Mouse (Mus musculus) liver, adult 2 months (tissue): Measurements from ENCODE around the gene Ppox. TPM values are rescaled to one million over a fixed set of nuclear protein-coding genes. Genes with fewer than 3 reads are reported as not detected.

Source experiments
- DNase-seq: peaks from one replicate; pipeline ENCODE4 v3.0.0-alpha.2; 2011; ENCODE audit warnings: low read depth, low spot score; ENCODE audit errors: extremely low read depth
- H3K27ac ChIP-seq: fragments of 200-500 bp; replicated peaks from 2 replicates; pipeline ENCODE4 v1.5.1; 2012; ENCODE audit warnings: low read depth, mild to moderate bottlenecking, control low read depth, inconsistent platforms, low read length; ENCODE audit not compliant: insufficient read depth
- H3K27me3 ChIP-seq: fragments of 200-500 bp; 2 replicates; pipeline ENCODE4 v1.6.1; 2012; ENCODE audit warnings: mild to moderate bottlenecking, moderate library complexity, low read length, inconsistent platforms; ENCODE audit not compliant: control insufficient read depth, insufficient read depth
- H3K36me3 ChIP-seq: fragments of 200-500 bp; 2 replicates; pipeline ENCODE4 v1.6.1; 2012; ENCODE audit warnings: low read length, inconsistent platforms; ENCODE audit not compliant: control insufficient read depth, insufficient read depth
- H3K4me1 ChIP-seq: fragments of 200-500 bp; 2 replicates; pipeline ENCODE4 v1.6.1; 2011; ENCODE audit warnings: low read length; ENCODE audit not compliant: control insufficient read depth, insufficient read depth
- H3K4me3 ChIP-seq: fragments of 200-500 bp; 2 replicates; pipeline ENCODE4 v1.5.1; 2011; ENCODE audit warnings: low read depth, mild to moderate bottlenecking, control low read depth, low read length, moderate library complexity; ENCODE audit not compliant: insufficient read depth
- H3K79me2 ChIP-seq: fragments of 200-500 bp; 2 replicates; pipeline ENCODE4 v1.6.1; 2012; ENCODE audit warnings: inconsistent platforms, mild to moderate bottlenecking, low read length, moderate library complexity; ENCODE audit not compliant: control insufficient read depth, insufficient read depth
- H3K9ac ChIP-seq: fragments of 200-500 bp; 2 replicates; pipeline ENCODE4 v1.6.1; 2012; ENCODE audit warnings: low read depth, mild to moderate bottlenecking, control low read depth, inconsistent platforms, low read length
- CTCF ChIP-seq: fragments of 200-500 bp; IDR thresholded peaks from 2 replicates; pipeline ENCODE4 v1.5.1; 2011; ENCODE audit warnings: low read depth, low read length, control low read depth
- POLR2A ChIP-seq: fragments of 200-500 bp; IDR thresholded peaks from 2 replicates; pipeline ENCODE4 v1.6.1; 2011; ENCODE audit warnings: low read length, control low read depth; ENCODE audit not compliant: insufficient read depth; ENCODE audit errors: extremely low read depth
- WGBS: fragments of 180-500 bp; shearing (Covaris S2); methylation state at CpG from one replicate; pipeline ENCODE4 v1.1.7; 2018; 5-methylcytosine and 5-hydroxymethylcytosine counted together
- polyA plus RNA-seq: library from polyadenylated mRNA; depleted of rRNA; stranded (reverse); fragments of >200 nt; gene quantifications from 2 replicates; pipeline ENCODE4 v1.2.3, GENCODE M21; 2012
- total RNA-seq: library from RNA; depleted of rRNA; stranded (reverse); fragments of >200 nt; gene quantifications from 2 replicates; pipeline ENCODE4 v1.2.3, GENCODE M21; 2014

The Ppox gene
- total and polyA plus RNA-seq, 2 experiments, result 11.0 to 31.2 TPM

- Histone ChIP-seq H3K27me3 (no peaks in the 10 kb centered on the region), H3K79me2 (peaks cover 9% of the 10 kb centered on the region; the same call in 1 of the 2 replicates), H3K36me3 (peaks cover 10% of the 10 kb centered on the region), H3K9ac (peak within 1 kb of the TSS; percentile 97), H3K4me1 (peaks cover 3% of the 10 kb centered on the region), H3K27ac (peak within 1 kb of the TSS; percentile 75), H3K4me3 (peak within 1 kb of the TSS; percentile 93)
- TF ChIP-seq CTCF, result no peak
- TF ChIP-seq POLR2A, result peak; percentile 67; the same call in 1 of the 2 replicates
- peak; percentile 69 for DNase-seq
- WGBS, result under 1% methylated on average over 49 of the region's 49 CpGs
These were observed 6.4 kb upstream of the Ppox start, which contains the start of gene Usp21 for GRCm38 (mm10) chr1:171287136-171288081. Gene Usp21 (minus strand): TSS chr1:171287991.

GRCm38 (mm10) chr1:171286517-171286916 lies 5.5 kb upstream of the Ppox start:
- Histone ChIP-seq H3K4me1 (peaks cover 3% of the 10 kb centered on the region), H3K4me3 (no peak overlapping the region), H3K9ac (no peak overlapping the region), H3K36me3 (peaks cover 10% of the 10 kb centered on the region), H3K79me2 (peaks cover 7% of the 10 kb centered on the region; the same call in 1 of the 2 replicates), H3K27ac (no peak overlapping the region), H3K27me3 (no peaks in the 10 kb centered on the region)
- TF ChIP-seq POLR2A (no peak), CTCF (no peak)
- DNase-seq, result no peak
- WGBS, result 91% methylated on average over 19 of the region's 19 CpGs

- Histone ChIP-seq H3K79me2 (peaks cover 7% of the 10 kb centered on the region; the same call in 1 of the 2 replicates), H3K36me3 (peaks cover 10% of the 10 kb centered on the region), H3K27me3 (no peaks in the 10 kb centered on the region), H3K27ac (no peak overlapping the region), H3K4me1 (peaks cover 4% of the 10 kb centered on the region), H3K9ac (no peak overlapping the region), H3K4me3 (no peak overlapping the region)
- WGBS, result 86% methylated on average over 20 of the region's 20 CpGs
- TF ChIP-seq CTCF (no peak), POLR2A (no peak)
- no peak for DNase-seq
These were observed 4.3 kb upstream of the Ppox start for GRCm38 (mm10) chr1:171285096-171285892.

GRCm38 (mm10) chr1:171284491-171284890 lies 3.5 kb upstream of the Ppox start:
- Histone ChIP-seq H3K27me3 (no peaks in the 10 kb centered on the region), H3K4me1 (peaks cover 8% of the 10 kb centered on the region), H3K79me2 (peaks cover 7% of the 10 kb centered on the region; the same call in 1 of the 2 replicates), H3K9ac (no peak overlapping the region; the same call in 1 of the 2 replicates), H3K27ac (no peak overlapping the region; the same call in 1 of the 2 replicates), H3K36me3 (peaks cover 9% of the 10 kb centered on the region), H3K4me3 (peak overlapping the region; percentile 12; the same call in 1 of the 2 replicates)
- no peak for DNase-seq
- TF ChIP-seq POLR2A, result no peak
- TF ChIP-seq CTCF, result no peak
- 90% methylated on average over 15 of the region's 15 CpGs for WGBS

GRCm38 (mm10) chr1:171283188-171284160 lies 2.5 kb upstream of the Ppox start:
- H3K9ac ChIP-seq, result no peak overlapping the region
- peaks cover 8% of the 10 kb centered on the region for H3K4me1 ChIP-seq
- no peak overlapping the region for H3K27ac ChIP-seq

More at GRCm38 (mm10) chr1:171283188-171284160, 2.5 kb upstream of the Ppox start:
- Histone ChIP-seq H3K36me3 (peaks cover under 1% of the 10 kb centered on the region), H3K4me3 (no peak overlapping the region), H3K27me3 (no peaks in the 10 kb centered on the region), H3K79me2 (peaks cover 7% of the 10 kb centered on the region; the same call in 1 of the 2 replicates)
- TF ChIP-seq CTCF (no peak), POLR2A (no peak)
- no peak for DNase-seq
- 87% methylated on average over 18 of the region's 18 CpGs for WGBS
